17 mouse cellular contexts compared by ENCODE assay signal in the genomic region with DNA sequence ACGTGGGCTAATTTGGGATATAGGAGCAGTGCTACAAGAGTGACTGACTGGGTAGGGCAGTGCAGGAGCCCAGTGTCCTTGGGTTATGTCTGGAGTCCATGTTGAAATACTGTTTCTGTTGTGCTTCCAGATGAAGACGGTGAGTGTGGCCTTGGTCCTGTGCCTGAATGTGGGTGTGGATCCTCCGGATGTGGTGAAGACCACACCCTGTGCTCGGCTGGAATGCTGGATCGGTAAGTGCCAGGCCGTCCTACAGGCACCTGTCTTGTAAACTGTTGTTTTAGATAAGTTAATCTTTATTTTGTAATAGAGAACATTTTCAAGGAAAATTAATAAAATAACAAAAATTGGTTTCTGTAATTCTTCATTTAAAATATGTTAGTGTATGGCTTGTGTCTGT. TPM values are rescaled to one million over a fixed set of nuclear protein-coding genes. Genes with fewer than 3 reads are reported as not detected.
DNase-seq lines count a peak whose midpoint lies in the region; ATAC-seq and TF ChIP-seq lines count a peak whose summit lies in the region.
"Had no signal": no experiment of that assay in that cellular context is flagged by ENCODE, and none has a peak within 500 bp of the region (broad histone marks: within the 10 kb centered on the region; RNA-seq: fewer than 3 reads in every experiment).

No protein-coding gene starts in this region.

- peak; percentile 29 to 64 for DNase-seq in adrenal gland, adult (ENCODE audit: inconsistent age in 2 of 2, low spot score in 1 of 2)
- DNase-seq in adrenal gland, adult 18-20 months (ENCODE audit: low spot score in 2 of 2) = no peak
- DNase-seq in lung, postnatal 10 days = peak; percentile 22
- DNase-seq in lung, adult 2 months = no peak
- DNase-seq in large intestine, adult 2 months (ENCODE audit: low read depth, low spot score) = peak; percentile 24
- DNase-seq in right cerebral cortex, adult 2 months (ENCODE audit: low spot score in 2 of 2) = no peak
- no peak for DNase-seq in hindbrain, embryonic 10.5 days (ENCODE audit: low spot score)
- DNase-seq: cerebellum, adult 2 months; gastrocnemius, postnatal 36 days; right cerebral cortex, postnatal 25 days; thymus, postnatal 4 days had no signal

- ATAC-seq in megakaryocyte-erythroid progenitor cell, adult 5-6 weeks (replicated peaks; ENCODE audit: low FRiP score, low TSS enrichment, poor library complexity, severe bottlenecking) = peak; percentile 69
- ATAC-seq: intestine, postnatal 0 days had no signal

- no peak for TF ChIP-seq CTCF in lung, adult 2 months (IDR thresholded peaks at IDR 0.05; ENCODE audit: insufficient read depth, low read length)

- no peaks in the 10 kb centered on the region for H3K9me3 ChIP-seq in hindbrain, embryonic 10.5 days
- H3K9me3 ChIP-seq: forebrain, embryonic 10.5 days; hindbrain, embryonic 12.5 days; neural tube, embryonic 15.5 days; stomach, embryonic 15.5 days had no signal

- peaks cover 5% of the 10 kb centered on the region for H3K4me1 ChIP-seq in lung, adult 2 months (ENCODE audit: control insufficient read depth, insufficient read depth, low read length)
- peaks cover 11% of the 10 kb centered on the region; the same call in 1 of the 2 replicates for H3K4me1 ChIP-seq in hindbrain, embryonic 10.5 days (replicated peaks)
- H3K4me1 ChIP-seq: hindbrain, embryonic 12.5 days; stomach, embryonic 15.5 days had no signal

- no peak overlapping the region for H3K4me3 ChIP-seq in lung, adult 2 months (replicated peaks; ENCODE audit: extremely low read depth, low read depth, low read length)
- no peak overlapping the region for H3K4me3 ChIP-seq in hindbrain, embryonic 10.5 days
- H3K4me3 ChIP-seq: forebrain, embryonic 10.5 days; hindbrain, embryonic 12.5 days; neural tube, embryonic 15.5 days; stomach, embryonic 15.5 days had no signal

- H3K27me3 ChIP-seq in hindbrain, embryonic 10.5 days (ENCODE audit: insufficient read depth, poor library complexity, severe bottlenecking) = no peaks in the 10 kb centered on the region
- H3K27me3 ChIP-seq: hindbrain, embryonic 12.5 days; neural tube, embryonic 15.5 days; stomach, embryonic 15.5 days had no signal

- no peak overlapping the region for H3K27ac ChIP-seq in hindbrain, embryonic 10.5 days
- H3K27ac ChIP-seq: forebrain, embryonic 10.5 days; hindbrain, embryonic 12.5 days; neural tube, embryonic 15.5 days; stomach, embryonic 15.5 days had no signal

- WGBS in lung, adult 2 months = 47% methylated on average over 6 of the region's 6 CpGs
- 33% methylated on average over 6 of the region's 6 CpGs for WGBS in large intestine, adult 2 months
- WGBS in hindbrain, embryonic 10.5 days = 95% methylated on average over 6 of the region's 6 CpGs

- no peak for TF ChIP-seq POLR2A in lung, adult 2 months (IDR thresholded peaks at IDR 0.05; ENCODE audit: borderline replicate concordance, extremely low read depth, low read depth, low read length)

- H3K36me3 ChIP-seq in hindbrain, embryonic 10.5 days = peaks cover 17% of the 10 kb centered on the region; the same call in 1 of the 2 replicates
- H3K36me3 ChIP-seq: hindbrain, embryonic 12.5 days; neural tube, embryonic 15.5 days; stomach, embryonic 15.5 days had no signal

RNA-seq across cellular contexts. Expression of a gene that starts 54.8 kb away (rescaled TPM):
- total RNA-seq in adrenal gland, adult 18-20 months (2021) = 10 to 100 TPM; 44.4 to 50.2 TPM
- 24.1 and 26.2 TPM in 2 replicates for polyA plus RNA-seq in lung, adult 2 months (2012; rRNA removed)
- 15.2 and 19.0 TPM in 2 replicates for polyA plus RNA-seq in large intestine, adult 2 months (2012; rRNA removed)
- total RNA-seq in megakaryocyte-erythroid progenitor cell, adult 5-6 weeks (2014; fragmentation: Nextera tagmentation) = 29.6 and 36.1 TPM in 2 replicates
- 10.2 and 15.8 TPM in 2 replicates for total RNA-seq in megakaryocyte-erythroid progenitor cell, adult 5-6 weeks (2017)
- 11.8 and 12.4 TPM in 2 replicates for polyA plus RNA-seq in hindbrain, embryonic 10.5 days (2016; fragmentation: Nextera tagmentation; extraction: Ambion mirVana)

Comparison
In these comparisons a context has a peak if more than half of its experiments do, and no peak if none do; other contexts are left out.
1. DNase-seq: peak in adrenal gland, adult (2 of 2), lung, postnatal 10 days (single experiment) and large intestine, adult 2 months (single experiment); none in adrenal gland, adult 18-20 months (0 of 2), lung, adult 2 months (single experiment), right cerebral cortex, adult 2 months (0 of 2) and hindbrain, embryonic 10.5 days (single experiment).